Comparison of ENCODE assay signal across 8 mouse cellular contexts in genomic region chr6:113696582-113697221, GRCm38 (mm10). TPM values are rescaled to one million over a fixed set of nuclear protein-coding genes. Genes with fewer than 3 reads are reported as not detected.
A peak's percentile ranks its signal among the peaks of the same experiment; 100 is the strongest.
DNase-seq lines count a peak whose midpoint lies in the region; ATAC-seq lines count a peak whose summit lies in the region.

TSS of gene Tatdn2 (plus strand) at chr6:113697050.

- H3K9me3 ChIP-seq in hindbrain, embryonic 14.5 days (ENCODE audit: control insufficient read depth, low read length): no peaks in the 10 kb centered on the region

- peak; percentile 98 for DNase-seq in R1 (ENCODE audit: low read depth, low spot score)
- DNase-seq in cerebellum, postnatal 25 days: peak; percentile 94 to 96
- peak; percentile 82 to 93 for DNase-seq in frontal cortex, postnatal 25 days (ENCODE audit: low spot score in 2 of 2)
- peak; percentile 93 for DNase-seq in hindbrain, embryonic 14.5 days (ENCODE audit: low spot score)
- DNase-seq in layer of hippocampus, postnatal 36 days: peak; percentile 95 to 96
- peak; percentile 98 for DNase-seq in lung, postnatal 36 days
- peak; percentile 98 for DNase-seq in retina, postnatal 1 day
- peak; percentile 88 to 97 for DNase-seq in urinary bladder, adult 18-20 months (ENCODE audit: low spot score in 2 of 2)

- peak within 1 kb of the TSS; percentile 88 for H3K27ac ChIP-seq in hindbrain, embryonic 14.5 days

- under 1% methylated on average over 55 of the region's 58 CpGs for WGBS in hindbrain, embryonic 14.5 days

- peaks cover 17% of the 10 kb centered on the region for H3K4me1 ChIP-seq in hindbrain, embryonic 14.5 days (replicated peaks; ENCODE audit: control insufficient read depth, insufficient read depth, low read length)

- peaks cover 7% of the 10 kb centered on the region for H3K36me3 ChIP-seq in hindbrain, embryonic 14.5 days (replicated peaks; ENCODE audit: control insufficient read depth, insufficient read depth)

- H3K4me3 ChIP-seq in hindbrain, embryonic 14.5 days (replicated peaks; ENCODE audit: low read length): peak within 1 kb of the TSS; percentile 95

- peak; percentile 99 for ATAC-seq in hindbrain, embryonic 14.5 days (ENCODE audit: low FRiP score)

- no peaks in the 10 kb centered on the region for H3K27me3 ChIP-seq in hindbrain, embryonic 14.5 days (ENCODE audit: control insufficient read depth, insufficient read depth, low read length)

- H3K4me2 ChIP-seq in hindbrain, embryonic 14.5 days (replicated peaks): peak within 1 kb of the TSS; percentile 92

- H3K9ac ChIP-seq in hindbrain, embryonic 14.5 days: peak within 1 kb of the TSS; percentile 83

RNA-seq across cellular contexts. Expression of gene Tatdn2, which starts in this region (rescaled TPM):
- 2.2 and 2.4 TPM in 2 replicates for polyA plus RNA-seq in hindbrain, embryonic 14.5 days (2014; fragmentation: Nextera tagmentation; extraction: Ambion mirVana)
- 10 to 100 TPM; 52.5 to 60.7 TPM for total RNA-seq in layer of hippocampus, postnatal 36 days (2021)

Comparison
In these comparisons a context has a peak if more than half of its experiments do, and no peak if none do; other contexts are left out.
1. Peak in every context shown above with its lines: DNase-seq, ATAC-seq, H3K4me3 ChIP-seq and H3K27ac ChIP-seq.